Mouse (Mus musculus): ENCODE measurements around the gene Spib.
A peak's percentile ranks its signal among the peaks of the same experiment; 100 is the strongest.

Spib gene

DNA sequence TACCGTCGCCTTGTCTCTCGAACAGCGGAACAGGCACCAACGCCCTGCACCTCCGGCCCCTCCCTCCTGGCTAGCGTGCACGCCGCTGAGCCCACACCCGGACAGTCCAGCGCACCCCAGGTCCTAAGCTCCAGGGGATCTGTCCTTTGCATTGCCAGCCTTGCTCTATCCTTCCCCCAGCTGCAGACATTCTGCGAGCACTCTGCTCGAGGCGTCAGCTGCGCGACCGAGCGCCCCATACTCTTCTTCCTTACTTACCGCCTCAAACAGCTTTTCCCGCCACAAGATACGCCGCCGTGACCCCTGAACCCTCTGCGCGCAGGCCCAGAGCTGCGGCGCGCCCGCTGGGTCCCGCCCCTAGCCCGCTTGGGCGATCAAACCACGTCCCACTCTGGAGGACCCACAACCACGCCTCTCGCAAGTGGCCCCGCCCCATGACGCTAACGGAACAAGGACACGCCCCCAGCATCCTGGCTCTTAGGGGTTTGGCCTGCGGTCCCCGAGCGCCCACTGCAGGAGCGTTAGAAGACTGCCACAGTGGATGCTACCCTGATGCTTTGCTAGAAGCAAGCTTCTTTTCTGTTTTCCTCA lies 16.7 kb upstream of the Spib start, which contains the start of gene Pold1:
Pold1 (minus strand) TSS at position 353 of the 591 bp plus-strand sequence.
- DNase-seq (ENCODE audit: extremely low spot score): peak; percentile 100

- no peak for DNase-seq (ENCODE audit: extremely low spot score)
Measured at GRCm38 (mm10) chr7:44547725-44548124, 15.9 kb upstream of the Spib start.

DNA sequence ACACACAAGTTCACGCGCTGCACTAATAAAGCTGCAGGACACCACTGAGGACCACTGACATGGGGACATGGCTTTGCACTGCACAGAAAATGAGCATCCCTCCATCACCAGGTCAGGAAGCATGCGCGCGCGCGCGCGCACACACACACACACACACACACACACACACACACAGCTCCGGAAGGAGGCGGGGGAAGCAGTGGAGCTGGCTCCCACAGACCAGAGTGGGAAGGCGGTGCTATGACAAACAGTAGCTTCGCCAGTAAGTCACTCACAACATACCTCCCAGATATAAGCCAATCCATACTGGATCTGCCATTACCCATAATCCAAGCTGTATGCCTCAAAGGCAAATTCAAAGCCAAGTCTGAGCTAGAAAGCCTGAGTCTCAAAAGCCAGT lies 15.2 kb upstream of the Spib start:
- no peak for DNase-seq (ENCODE audit: extremely low spot score)

GRCm38 (mm10) chr7:44546274-44546673 lies 14.4 kb upstream of the Spib start:
- no peak for DNase-seq (ENCODE audit: extremely low spot score)

DNA sequence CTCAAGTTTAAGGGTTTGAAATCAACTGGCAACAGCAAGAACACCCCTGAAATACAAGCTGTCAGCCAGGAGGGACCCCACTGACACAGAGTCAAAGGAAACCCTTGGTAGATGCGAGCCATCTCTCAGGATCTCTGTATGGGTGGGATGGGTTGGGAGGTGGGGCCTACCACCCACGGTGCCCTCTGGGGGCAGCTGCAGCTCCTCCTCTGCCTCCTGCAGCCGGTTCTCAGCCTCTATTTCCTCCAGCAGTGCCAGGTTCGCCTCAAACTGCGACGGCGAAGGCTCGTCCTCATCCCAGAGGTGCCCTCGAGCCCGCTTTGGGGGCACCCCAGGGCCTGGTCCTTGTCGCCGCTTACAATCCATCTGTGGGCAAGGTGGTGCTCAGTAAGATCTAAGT lies 11.2 kb upstream of the Spib start:
- DNase-seq (ENCODE audit: extremely low spot score): no peak

GRCm38 (mm10) chr7:44542555-44542954 lies 10.7 kb upstream of the Spib start:
- DNase-seq (ENCODE audit: extremely low spot score): no peak

DNA sequence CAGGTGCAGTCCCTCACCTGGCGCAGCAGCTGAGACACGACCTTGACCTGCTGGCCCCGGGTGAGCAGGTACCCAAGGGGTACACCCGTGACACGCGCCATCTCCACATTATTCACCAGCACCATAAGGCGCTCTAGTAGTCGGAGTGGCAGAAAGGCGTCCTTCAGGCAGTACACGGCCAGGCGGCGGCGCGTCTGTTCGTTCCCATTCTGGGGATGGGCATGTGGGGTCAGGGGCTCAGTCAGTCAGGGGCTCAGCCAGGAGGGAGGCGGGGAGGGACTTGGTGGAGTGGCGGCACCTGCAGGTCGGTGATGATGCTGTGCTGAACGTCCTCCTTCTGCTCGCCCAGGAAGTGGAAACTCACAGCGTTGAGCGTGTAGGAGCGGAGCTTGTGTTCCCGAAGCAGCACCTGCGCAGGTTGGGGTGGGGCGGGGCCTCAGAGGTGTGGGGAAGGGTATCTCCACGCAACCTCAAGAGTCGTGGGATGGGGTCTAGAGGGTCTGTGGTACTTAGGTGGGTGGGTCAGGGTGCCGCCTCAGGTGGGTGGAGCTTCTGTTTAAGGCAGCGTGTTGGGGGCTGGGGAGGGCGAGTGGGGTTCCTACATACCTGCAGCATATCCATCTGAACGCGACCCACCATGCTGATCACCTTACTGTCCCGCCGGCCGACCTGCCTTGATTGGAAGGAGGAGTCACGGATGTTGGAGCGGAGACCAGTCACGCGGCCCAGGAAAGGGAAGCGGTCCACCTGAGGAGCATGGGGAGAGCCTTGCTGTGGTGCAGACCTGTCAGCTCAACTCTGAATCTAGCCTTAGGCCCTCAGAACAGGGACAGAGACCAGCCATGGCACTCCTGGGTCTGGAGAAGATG lies 7.1 kb upstream of the Spib start:
- no peak for DNase-seq (ENCODE audit: extremely low spot score)

DNA sequence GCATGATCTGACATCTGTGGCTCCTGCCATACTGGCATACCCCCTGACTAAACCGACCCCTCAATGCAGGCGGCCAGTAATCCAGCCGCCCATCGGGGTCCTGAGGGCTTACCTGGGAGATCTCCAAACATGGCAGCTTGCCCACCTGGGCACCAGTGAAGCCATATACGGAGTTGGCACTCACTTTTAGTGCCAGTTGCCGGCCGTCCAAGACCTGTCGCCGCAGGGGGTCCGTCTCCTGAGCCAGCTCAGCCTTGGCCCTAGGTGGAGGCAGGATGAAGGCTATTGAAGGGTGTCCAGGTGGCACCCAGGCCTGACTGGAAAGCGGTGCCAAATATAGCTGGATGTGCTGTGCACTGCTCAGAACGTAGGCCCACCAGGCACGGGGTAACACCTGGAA lies 5.6 kb upstream of the Spib start:
- no peak for DNase-seq (ENCODE audit: extremely low spot score)

- no peak for DNase-seq (ENCODE audit: extremely low spot score)
Measured at GRCm38 (mm10) chr7:44537009-44537408, 5.1 kb upstream of the Spib start.

GRCm38 (mm10) chr7:44536590-44536968 lies 4.7 kb upstream of the Spib start:
- no peak for DNase-seq (ENCODE audit: extremely low spot score)

GRCm38 (mm10) chr7:44535657-44536589 lies 4.1 kb upstream of the Spib start:
- DNase-seq (ENCODE audit: extremely low spot score): no peak

GRCm38 (mm10) chr7:44534656-44535441 lies 3.0 kb upstream of the Spib start:
- DNase-seq (ENCODE audit: extremely low spot score): no peak

DNA sequence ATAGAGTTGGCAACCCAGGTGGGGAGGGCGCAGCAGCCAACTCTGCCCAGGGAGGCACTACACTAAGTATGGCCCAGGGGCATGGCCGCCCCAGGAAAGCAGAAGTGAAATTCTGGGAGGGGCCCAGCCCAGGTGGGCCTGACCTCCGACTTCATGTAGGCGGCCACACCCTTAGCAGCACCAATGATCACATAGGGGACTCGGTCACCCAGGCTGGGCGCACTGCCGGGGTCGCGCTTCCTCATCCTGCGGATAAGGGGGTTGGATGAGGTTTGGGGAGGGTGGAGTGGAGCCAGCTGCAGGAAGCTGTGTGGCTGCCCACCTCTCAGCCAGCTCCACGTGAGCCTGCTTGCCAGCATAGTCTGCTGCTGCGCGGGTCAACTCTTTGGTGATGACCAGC lies 2.4 kb upstream of the Spib start:
- DNase-seq (ENCODE audit: extremely low spot score): no peak

- DNase-seq (ENCODE audit: extremely low spot score): no peak
Measured at GRCm38 (mm10) chr7:44533746-44534045, 1.8 kb upstream of the Spib start.

- no peak for DNase-seq (ENCODE audit: extremely low spot score)
Measured at GRCm38 (mm10) chr7:44532918-44533745, 1.3 kb upstream of the Spib start.

DNA sequence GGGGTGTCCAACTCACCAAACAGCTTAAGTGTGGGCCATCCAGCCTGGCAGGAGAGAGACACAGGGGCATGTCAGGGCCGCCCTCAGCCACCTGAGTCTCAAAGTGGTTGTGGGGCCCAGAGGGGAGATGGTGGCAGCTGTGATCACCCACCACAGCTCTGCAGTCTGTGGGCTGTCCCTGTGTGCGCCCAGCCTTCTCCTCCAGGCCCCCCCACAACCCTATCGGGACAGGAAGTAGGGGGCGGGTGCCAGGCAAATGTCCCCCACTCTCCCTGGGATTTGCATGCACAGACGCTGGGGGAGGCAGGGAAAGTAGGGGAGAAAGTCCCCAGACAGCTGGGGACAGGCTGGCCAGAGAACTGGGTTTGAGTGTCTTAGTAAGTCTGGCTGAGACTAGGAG lies 664 bp downstream of the Spib start:
- DNase-seq (ENCODE audit: extremely low spot score): no peak

GRCm38 (mm10) chr7:44530507-44530906 lies 1.4 kb downstream of the Spib start:
- no peak for DNase-seq (ENCODE audit: extremely low spot score)

- no peak for DNase-seq (ENCODE audit: extremely low spot score)
Measured at GRCm38 (mm10) chr7:44529518-44529917, 2.4 kb downstream of the Spib start.

DNA sequence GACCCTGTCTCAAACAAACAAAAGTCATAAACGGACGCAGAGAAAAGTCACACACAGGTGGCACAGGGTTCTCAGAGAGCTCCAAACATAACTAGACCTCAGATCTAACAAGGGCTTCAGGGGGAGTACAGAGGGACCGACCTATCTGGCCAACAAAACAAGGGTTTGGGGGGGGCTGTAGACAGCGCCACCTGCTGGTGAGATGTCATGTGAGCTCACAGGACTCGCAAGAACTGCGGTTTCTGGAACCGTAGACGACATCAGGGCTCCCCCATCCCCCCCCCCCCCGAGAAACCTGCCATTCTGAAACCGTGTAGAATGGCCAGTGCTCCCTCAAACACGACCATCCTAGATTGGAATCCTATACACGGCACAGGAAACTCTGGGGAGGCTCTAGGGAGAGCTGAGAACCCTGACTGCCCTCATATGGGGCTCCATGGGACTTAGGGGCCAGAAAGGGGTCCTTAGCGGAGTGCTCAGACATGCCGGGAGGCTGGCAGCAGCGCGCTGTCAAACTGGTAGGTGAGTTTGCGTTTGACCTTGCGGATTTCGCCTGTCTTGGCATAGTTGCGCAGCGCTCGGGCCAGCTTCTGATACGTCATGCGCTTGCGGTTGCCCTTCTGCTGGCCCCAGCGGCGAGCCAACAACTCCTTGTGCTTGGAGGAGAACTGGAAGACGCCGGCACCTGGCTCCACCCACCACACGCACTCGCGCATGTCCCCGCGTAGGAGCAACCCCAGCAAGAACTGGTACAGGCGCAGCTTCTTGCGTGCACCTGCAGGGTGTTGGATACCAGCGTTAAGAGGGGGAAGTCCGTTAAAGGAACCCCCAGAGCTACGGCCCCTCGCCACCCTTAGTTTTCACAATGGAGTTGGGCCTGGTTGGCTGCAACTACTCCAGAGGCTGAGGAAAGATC lies 4.1 kb downstream of the Spib start:
- DNase-seq (ENCODE audit: extremely low spot score): peak; percentile 66

Data from embryo, embryonic 9.5 days (tissue).